Mouse (Mus musculus): ENCODE measurements around the gene Cacna2d3.

DNA sequence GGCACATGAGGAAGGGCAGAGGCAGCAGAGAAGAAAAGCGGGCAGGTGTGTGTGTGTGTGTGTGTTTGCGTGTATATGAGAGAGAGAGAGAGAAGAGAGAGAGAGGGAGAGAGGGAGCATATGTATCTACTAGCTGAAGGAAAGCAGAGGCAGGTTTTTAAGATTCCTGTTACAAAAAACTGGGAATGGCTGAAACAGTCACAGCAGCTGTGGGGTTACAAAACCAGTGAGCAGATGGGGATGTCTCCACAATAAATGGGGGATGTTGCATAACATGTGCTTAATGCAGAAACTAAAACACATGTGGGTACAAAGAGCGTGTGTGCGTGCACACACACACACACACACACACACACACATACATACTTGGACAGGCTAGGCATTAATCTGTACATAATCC lies 752.4 kb downstream of the Cacna2d3 start:
- TF ChIP-seq GATA1 (IDR thresholded peaks at IDR 0.05; ENCODE audit: borderline replicate concordance, low read length), result no peak
- TF ChIP-seq FLI1 (IDR thresholded peaks at IDR 0.05; ENCODE audit: low read length), result no peak

Data from megakaryocyte, embryonic 14.5 days (primary cell).